Mouse (Mus musculus) left cerebral cortex, postnatal 36 days (tissue): ENCODE measurements around the gene Sord. TPM values are rescaled to one million over a fixed set of nuclear protein-coding genes. Genes with fewer than 3 reads are reported as not detected.
A peak's percentile ranks its signal among the peaks of the same experiment; 100 is the strongest.
"Not testable (repeated sequence)": the region's sequence is repeated elsewhere in the genome, so short reads cannot be mapped to it uniquely, and the experiment has no call there.

Experiments used
- DNase-seq, 2 experiments: peaks; one replicate each; pipeline ENCODE4 v3.0.0; 2021 to 2022; ENCODE audit warnings: low spot score in 2 of 2, mixed read lengths in 1 of 2
- intact Hi-C: fragments of 180-260 bp; cut with DNase I; formaldehyde crosslinking; loops from one replicate; pipeline ENCODE4 v1.15.1; 2025
- total RNA-seq, 2 experiments: library from RNA; stranded (reverse); gene quantifications; 2 replicates each; pipeline ENCODE4 v1.2.3; 2021

The Sord gene
- 10 to 100 TPM; 16.6 to 20.0 TPM for total RNA-seq

GRCm38 (mm10) chr2:122234611-122235288 is at the start of gene Sord:
Gene Sord (plus strand): TSS chr2:122234749.
- intact Hi-C loops = no loop called here
- DNase-seq = peak; percentile 70 to 71

GRCm38 (mm10) chr2:122185086-122185485 is 49.5 kb upstream of the Sord start:
- intact Hi-C loops = no loop called here
- no peak for DNase-seq

- intact Hi-C loops = no loop called here
- no peak for DNase-seq
Measured at GRCm38 (mm10) chr2:122186106-122186505, 48.4 kb upstream of the Sord start, which contains the start of the genes Patl2 and Terb2. Gene Patl2 (minus strand): TSS chr2:122186189. Gene Terb2 (plus strand): TSS chr2:122186272.

GRCm38 (mm10) chr2:122186751-122187150 is 47.8 kb upstream of the Sord start:
- intact Hi-C loops = no loop called here

DNA sequence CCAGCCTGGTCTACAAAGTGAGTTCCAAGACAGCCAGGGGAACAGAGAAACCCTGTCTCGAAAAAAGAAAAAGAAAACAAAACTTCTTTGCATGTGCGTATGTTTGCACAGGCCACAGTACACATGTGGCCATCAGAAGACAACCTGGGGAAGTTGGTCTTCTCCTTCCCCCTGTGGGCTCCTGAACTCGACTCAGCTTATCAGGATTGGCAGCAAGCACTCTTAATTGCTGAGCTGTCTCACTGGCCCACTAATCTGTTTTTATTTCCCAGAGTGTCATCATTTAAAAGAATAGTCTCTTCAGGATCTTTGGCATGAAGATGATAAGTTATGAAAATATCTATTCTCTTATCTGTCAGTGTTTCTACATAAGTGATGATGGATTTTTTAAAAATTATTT is 42.7 kb upstream of the Sord start:
- DNase-seq = no peak
- intact Hi-C loops = loop anchor here (5.0 to 10.0 kb wide), 4 partner anchors 110 to 433 kb away; no protein-coding TSS in a partner anchor

More at GRCm38 (mm10) chr2:122186751-122187150, 47.8 kb upstream of the Sord start:
- DNase-seq = no peak

DNA sequence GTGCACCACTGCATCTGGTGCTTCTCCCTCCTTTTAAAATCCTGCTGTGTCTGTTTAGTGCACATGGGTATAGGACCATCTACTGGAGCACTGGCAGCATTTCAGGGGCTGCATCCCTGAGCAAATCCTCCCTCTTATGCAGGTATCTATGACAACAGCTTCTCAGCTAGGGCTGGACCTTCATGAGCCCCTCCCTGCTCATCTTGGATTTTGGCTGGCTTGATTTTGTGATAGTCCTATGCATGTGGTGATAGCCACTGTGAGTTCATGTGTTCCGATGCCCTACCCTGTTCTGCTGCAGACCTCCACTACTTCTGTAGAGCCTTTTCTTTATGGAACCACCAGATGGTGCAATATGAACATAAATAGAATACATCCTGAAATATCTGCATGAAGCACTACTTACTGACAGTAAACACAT is 40.0 kb upstream of the Sord start:
- intact Hi-C loops = loop anchor here (2.0 to 10.0 kb wide), 5 partner anchors 50 to 430 kb away; no protein-coding TSS in a partner anchor

DNA sequence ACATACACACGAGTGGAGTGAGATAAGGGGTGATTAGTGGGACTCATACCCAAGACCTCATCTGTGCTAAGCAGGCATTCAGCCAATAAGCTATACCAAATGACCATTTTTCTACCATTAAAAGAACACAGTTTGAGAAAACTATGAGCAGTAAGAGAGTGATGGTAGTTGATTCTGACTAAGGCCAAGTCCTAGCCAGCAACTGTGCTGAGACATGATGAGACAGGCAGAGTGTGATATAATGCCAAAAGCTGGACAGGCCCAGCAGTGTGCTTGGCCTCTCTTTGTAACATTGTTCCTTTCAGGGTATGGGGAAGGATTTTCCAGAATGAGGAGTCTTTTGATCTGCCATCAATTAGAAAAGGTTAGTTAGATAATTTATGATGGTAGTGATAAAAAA is 33.0 kb upstream of the Sord start:
- no peak for DNase-seq
- intact Hi-C loops = no loop called here

More for the DNA sequence above, 40.0 kb upstream of the Sord start:
- DNase-seq = peak in 1 of 2 experiments; percentile 4

GRCm38 (mm10) chr2:122206440-122207107 is 28.0 kb upstream of the Sord start:
- no peak for DNase-seq
- intact Hi-C loops = no loop called here

DNA sequence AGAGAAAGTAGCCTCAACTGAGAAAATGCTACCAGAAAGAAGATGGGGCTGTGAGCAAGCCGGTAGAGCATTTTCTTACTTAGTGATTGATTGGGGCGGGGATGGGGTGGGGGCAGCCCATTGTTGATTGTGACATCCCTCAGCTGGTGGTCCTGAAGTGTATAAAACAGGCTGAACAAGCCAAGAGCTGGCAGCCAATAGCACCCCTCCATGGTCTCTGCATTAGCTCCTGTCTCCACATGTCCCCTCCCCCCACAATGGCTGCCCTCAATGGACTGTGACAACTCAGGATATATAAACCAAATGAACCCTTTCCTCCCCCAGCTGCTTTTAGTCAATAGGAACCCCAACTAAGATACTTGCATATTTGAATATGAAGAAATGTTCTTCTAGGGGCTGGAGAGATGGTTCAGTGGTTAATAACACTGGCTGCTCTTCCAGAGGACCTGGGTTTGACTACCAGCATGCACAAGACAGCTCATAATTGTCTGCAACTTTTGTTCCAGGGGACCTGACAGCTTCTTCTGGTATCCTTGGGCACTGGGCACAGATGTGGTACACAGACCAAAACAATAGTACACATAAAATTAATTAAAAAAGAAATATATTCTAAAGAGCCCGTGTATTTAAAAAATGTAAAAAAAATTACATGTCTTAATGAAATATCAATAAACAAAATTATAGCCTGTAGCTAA is 23.9 kb upstream of the Sord start:
- intact Hi-C loops = no loop called here

GRCm38 (mm10) chr2:122217075-122217474 is 17.5 kb upstream of the Sord start:
- DNase-seq, intact Hi-C loops: not testable (repeated sequence)

More for the DNA sequence above, 23.9 kb upstream of the Sord start:
- DNase-seq = no peak

DNA sequence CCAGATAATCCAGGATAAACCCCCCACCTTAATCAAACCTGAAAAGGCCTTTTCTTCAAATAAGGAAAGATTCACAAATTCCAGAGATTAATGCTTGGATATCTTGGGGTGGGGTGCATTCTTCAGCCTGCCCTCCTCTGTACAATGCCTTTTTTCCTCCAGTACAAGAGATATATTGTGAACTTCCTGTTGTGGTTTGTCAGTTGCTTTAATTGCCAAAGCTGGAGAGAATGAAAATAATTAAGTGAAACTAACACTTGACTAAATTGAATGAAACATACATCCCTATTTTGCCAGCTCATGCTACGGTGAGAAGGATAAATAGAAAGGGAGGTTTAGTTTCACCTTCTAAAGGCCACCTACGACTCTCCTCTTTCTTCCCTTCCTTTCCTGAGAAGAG is 16.3 kb upstream of the Sord start:
- no peak for DNase-seq
- intact Hi-C loops = no loop called here

DNA sequence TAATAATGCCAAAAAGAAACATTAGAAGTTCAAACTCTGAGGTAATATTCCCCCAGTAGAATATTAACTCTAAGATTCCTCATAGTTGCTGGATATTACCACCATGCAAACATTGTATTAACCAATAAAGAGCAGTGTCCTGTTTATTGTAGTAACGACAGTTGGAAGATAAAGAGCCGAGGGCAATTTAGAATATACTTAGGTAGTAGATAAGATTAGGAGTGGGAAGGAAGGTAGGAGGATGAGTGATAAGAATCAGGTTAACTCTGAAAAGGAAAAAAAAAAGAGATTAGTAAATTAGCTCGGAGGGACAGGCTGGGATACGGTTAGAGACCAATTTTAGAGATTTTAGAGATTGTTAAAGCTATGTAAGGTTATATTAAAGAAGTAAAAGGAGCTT is 13.2 kb upstream of the Sord start:
- DNase-seq = no peak
- intact Hi-C loops = no loop called here

- intact Hi-C loops = no loop called here
- no peak for DNase-seq
Measured at GRCm38 (mm10) chr2:122221798-122222197, 12.8 kb upstream of the Sord start.

DNA sequence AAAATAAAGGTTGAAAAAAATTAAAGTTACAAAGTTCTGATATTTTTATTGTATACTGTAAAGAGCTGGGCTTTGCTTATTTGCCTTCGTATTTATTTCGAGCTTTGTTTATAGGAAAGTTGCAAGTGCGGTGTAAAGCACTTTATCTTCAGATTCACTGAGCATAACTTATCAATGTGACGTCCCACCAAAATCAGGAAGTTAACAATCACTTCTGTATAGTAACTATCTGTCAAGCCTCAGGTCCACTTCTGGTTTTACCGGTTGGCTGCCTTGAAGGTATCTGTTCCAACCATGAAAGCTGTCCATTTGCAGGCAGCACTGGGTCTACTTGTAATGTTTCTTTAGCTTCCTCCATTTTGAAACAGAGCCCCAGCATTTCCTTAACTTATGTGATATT is 12.3 kb upstream of the Sord start:
- intact Hi-C loops = no loop called here
- DNase-seq = no peak

DNA sequence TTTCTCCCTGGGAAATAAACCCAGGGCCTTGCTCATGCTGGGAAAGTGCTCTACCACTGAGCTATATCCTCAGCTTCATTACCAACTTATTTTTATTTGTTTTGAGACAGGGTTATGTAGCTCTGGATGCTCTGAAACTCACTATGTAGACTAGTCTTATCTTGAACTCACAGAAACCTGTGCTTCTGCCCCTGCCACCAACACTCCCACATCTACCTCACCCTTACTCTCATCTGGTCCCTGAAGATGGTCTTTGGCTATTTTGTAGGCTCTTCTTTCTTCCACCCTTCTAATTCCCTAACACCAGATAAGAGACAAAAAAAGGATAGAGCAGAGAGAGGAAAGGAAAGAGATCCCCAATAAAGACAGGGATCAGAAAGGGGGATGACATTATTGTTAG is 10.9 kb upstream of the Sord start:
- intact Hi-C loops = no loop called here
- no peak for DNase-seq

- intact Hi-C loops = no loop called here
- no peak for DNase-seq
Measured at GRCm38 (mm10) chr2:122230395-122230794, 4.2 kb upstream of the Sord start.

DNA sequence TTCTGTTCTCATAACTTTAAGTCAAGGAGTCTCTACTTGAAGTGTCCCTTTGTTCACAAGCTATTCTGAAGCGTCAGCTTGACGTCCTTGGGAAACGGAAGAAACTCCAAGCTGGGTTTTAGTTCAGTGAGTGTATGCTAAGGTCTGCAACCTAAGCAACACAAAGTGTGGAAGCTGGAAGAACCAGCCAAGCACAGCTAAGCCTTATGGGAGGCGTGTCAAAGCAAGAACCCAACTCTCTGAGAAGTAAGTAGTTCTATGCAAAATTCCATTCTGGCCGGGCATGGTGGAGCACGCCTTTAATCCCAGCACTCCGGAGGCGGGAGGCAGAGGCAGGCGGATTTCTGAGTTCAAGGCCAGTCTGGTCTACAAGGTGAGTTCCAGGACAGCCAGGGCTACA is 2.9 kb upstream of the Sord start:
- intact Hi-C loops = no loop called here
- no peak for DNase-seq

DNA sequence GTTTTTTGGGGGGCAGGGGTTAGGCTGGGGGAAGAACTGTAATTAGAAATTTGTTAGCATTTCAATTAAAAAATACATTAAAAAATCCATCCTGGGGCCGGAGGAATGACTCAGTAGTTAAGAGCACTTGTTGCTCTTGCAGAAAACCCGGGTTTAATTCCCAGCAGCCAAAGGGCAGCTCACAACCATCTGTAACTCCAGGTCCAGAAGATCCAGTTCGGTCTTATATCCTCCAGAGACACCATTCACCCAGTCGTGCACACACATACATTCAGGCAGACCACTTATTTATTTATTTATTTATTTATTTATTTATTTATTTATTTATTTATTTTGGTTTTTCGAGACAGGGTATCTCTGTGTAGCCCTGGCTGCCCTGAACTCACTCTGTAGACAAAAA is 1.2 kb upstream of the Sord start:
- intact Hi-C loops = no loop called here
- no peak for DNase-seq

DNA sequence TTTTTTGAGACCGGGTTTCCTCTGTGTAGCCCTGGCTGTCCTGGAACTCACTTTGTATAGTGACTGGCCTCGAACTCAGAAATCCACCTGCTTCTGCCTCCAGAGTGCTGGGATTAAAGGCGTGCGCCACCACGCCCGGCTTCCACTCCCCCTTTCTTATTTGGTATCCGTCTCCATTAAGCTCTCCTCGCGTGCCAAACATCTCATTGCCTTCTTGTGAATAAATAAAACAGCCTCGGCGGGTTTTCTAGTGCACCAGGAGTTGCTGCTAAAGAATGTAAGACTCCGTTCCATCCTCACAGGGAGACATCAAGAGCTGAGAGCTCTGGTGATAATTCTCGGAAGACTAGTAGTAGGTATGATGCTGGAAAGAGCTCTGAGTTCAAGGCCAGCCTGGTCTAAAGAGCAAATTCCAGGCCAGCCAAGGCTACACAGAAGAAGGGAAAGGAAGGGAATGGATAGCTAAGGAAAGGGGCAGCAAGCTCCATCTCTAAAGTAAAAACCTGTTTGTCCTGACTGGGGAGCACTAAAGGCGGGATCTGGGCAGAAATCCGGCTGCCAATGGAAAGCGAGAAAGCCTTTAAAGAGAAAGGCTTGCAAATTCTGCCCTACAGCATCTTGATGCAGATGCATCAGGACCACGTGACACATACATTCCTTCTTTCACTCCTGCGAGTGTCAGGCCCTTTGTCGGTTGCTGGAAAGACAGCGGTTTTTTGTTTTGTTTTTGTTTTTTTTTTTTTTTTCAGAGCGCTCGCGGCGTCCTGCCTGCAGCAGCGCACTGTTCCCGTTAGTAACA is 591 bp upstream of the Sord start:
- intact Hi-C loops = no loop called here
- peak; percentile 13 to 18 for DNase-seq

- intact Hi-C loops = no loop called here
Measured at GRCm38 (mm10) chr2:122235425-122235824, 876 bp downstream of the Sord start.

More at GRCm38 (mm10) chr2:122235425-122235824, 876 bp downstream of the Sord start:
- no peak for DNase-seq
